Mouse (Mus musculus) B cell, adult 67 days (primary cell): ENCODE results near the gene Twf2. TPM values are rescaled to one million over a fixed set of nuclear protein-coding genes. Genes with fewer than 3 reads are reported as not detected.

Experiments used
- total RNA-seq, 2 experiments: library from RNA; stranded (reverse); gene quantifications; 4 replicates each; pipeline ENCODE4 v1.2.4; 2023

Twf2 gene
- 10 to 100 TPM; 74.4 to 75.5 TPM for total RNA-seq

DNA sequence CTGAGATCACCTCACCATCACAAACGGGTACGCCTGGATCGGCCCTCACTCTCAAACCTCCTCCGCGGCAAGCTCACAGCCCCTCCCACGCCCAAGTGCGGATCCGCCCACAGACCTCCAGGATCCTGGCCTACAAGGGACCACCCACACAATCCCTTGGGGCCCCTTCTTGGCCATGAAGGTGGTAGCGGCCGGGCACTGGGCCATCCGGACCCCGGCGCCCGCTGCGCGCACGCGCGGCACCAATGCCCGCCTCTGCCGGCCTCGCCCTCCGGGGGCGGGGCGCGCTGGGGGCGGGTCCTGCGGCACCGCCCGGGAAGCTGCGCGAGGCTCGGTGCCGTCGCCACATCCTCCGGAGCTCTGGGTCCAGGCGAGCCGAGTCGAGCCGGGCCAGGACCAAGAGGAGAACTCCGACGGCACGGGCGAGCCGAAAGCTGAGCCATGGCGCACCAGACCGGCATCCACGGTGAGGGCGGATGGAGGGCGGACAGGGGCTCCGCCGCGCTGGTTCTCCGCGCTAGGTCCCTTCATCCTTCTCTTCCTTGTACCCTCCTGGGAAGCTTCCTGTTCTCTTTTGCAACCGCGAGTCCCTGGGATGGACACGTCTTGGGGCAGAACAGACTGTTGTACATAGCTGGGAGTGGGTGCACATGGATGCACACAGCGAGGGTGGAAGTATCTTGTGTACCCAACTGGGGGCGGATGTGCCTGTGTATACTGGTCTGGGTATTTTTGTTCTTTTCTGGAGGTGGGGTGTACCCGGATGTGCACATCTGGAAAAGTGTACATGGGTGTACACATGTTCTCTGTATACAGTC is at the start of gene Twf2:
Gene Twf2 (plus strand): TSS at position 290 of the 818 bp plus-strand sequence.

GRCm38 (mm10) chr9:106158037-106158491 is 44.8 kb upstream of the Twf2 start, which contains the start of gene Glyctk:
TSS of gene Glyctk (minus strand) at chr9:106158138.

GRCm38 (mm10) chr9:106170556-106171345 is 32.2 kb upstream of the Twf2 start, which contains the start of gene Wdr82:
TSS of gene Wdr82 (plus strand) at chr9:106170928.

GRCm38 (mm10) chr9:106199535-106200272 is 3.2 kb upstream of the Twf2 start, which contains the start of gene Ppm1m:
TSS of gene Ppm1m (minus strand) at chr9:106199746.

DNA sequence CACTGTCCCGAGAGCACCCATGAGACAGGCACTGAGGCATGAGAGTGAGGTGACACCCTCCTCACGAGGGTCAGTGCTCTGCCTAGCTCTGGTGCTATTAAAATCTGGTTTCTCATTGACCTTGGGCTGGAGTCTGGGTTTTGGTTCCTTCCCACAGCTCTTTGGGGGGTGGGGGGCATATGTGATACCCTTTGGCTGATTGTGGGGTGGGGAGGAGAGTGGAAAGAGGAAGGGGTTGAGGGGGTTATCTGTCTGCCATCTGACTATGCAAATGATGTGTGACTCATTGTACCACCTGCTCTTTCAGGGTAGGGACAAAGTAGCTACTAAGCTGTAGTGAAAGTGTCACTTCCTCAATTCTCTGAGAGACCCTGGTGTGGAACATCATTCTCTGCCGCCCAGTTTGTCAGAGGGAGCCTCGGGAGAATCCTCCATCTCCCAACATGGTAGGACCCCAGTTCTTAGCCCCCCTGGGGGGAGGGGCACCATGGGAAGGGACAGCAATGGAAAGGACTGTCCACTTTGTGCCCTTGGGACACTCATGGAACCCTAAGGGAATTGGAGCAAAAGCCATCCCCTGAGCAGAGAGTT is 19.4 kb downstream of the Twf2 start, which contains the start of gene Tlr9:
Gene Tlr9 (plus strand): TSS at position 338 of the 591 bp plus-strand sequence.

Other genes with a start within 250 kb of the Twf2 start
- not detected for gene Col6a5, start 242.5 kb upstream of the Twf2 start, total RNA-seq
- not detected for gene Col6a4, start 106.3 kb upstream of the Twf2 start, total RNA-seq
- 1 to 10 TPM; 7.3 to 8.3 TPM for gene Glyctk, start 45.0 kb upstream of the Twf2 start, total RNA-seq
- 100 to 1,000 TPM; 111 to 126 TPM for gene Wdr82, start 32.2 kb upstream of the Twf2 start, total RNA-seq
- 100 to 1,000 TPM in 1 of 2 experiments, 10 to 100 TPM in 1; 93.6 to 103 TPM for gene Ppm1m, start 3.4 kb upstream of the Twf2 start, total RNA-seq
- gene Tlr9, start 19.5 kb downstream of the Twf2 start, total RNA-seq, result 100 to 1,000 TPM; 158 to 171 TPM
- gene Alas1, start 45.5 kb downstream of the Twf2 start, total RNA-seq, result 10 to 100 TPM; 44.0 to 54.8 TPM
- gene Poc1a, start 78.0 kb downstream of the Twf2 start, total RNA-seq, result 1 to 10 TPM; 2.6 to 5.6 TPM
- 10 to 100 TPM; 32.4 to 33.5 TPM for gene Dusp7, start 165.5 kb downstream of the Twf2 start, total RNA-seq
- 100 to 1,000 TPM; 725 to 762 TPM for gene Rpl29, start 226.3 kb downstream of the Twf2 start, total RNA-seq
- 10 to 100 TPM; 19.8 to 22.0 TPM for gene Acy1, start 235.2 kb downstream of the Twf2 start, total RNA-seq
- gene Abhd14b, start 244.4 kb downstream of the Twf2 start, total RNA-seq, result 1 to 10 TPM; 7.3 to 7.4 TPM
- gene Abhd14a, start 244.6 kb downstream of the Twf2 start, total RNA-seq, result 1 to 10 TPM; 7.1 to 8.2 TPM